Mouse (Mus musculus) forebrain, embryonic 11.5 days (tissue): Measurements from ENCODE around the gene Insig2. TPM values are rescaled to one million over a fixed set of nuclear protein-coding genes. Genes with fewer than 3 reads are reported as not detected.

Source experiments
- ATAC-seq: fragments of 200-750 bp; cut with Nextera tagmentation; replicated peaks from 2 replicates; pipeline ENCODE4 v1.8.0; 2017; ENCODE audit warnings: moderate TSS enrichment; ENCODE audit not compliant: low FRiP score
- DNase-seq: peaks from one replicate; pipeline ENCODE4 v3.0.0-alpha.2; 2017; ENCODE audit warnings: low spot score
- H3K27ac ChIP-seq: fragments of 300-500 bp; sonication (generic); 2 replicates; pipeline ENCODE4 v1.5.1; 2014; ENCODE audit warnings: low read depth, low read length
- H3K27me3 ChIP-seq: fragments of 300-500 bp; sonication (generic); 2 replicates; pipeline ENCODE4 v1.6.1; 2014; ENCODE audit warnings: mild to moderate bottlenecking, low read length, mixed read lengths; ENCODE audit not compliant: control insufficient read depth, insufficient read depth
- H3K36me3 ChIP-seq: fragments of 300-500 bp; sonication (generic); 2 replicates; pipeline ENCODE4 v1.6.1; 2014; ENCODE audit warnings: mild to moderate bottlenecking, low read length, moderate library complexity, mixed read lengths; ENCODE audit not compliant: control insufficient read depth, insufficient read depth
- H3K4me1 ChIP-seq: fragments of 300-500 bp; sonication (generic); replicated peaks from 2 replicates; pipeline ENCODE4 v1.6.1; 2014; ENCODE audit warnings: low read length, mixed read lengths; ENCODE audit not compliant: control insufficient read depth, insufficient read depth
- H3K4me2 ChIP-seq: fragments of 300-500 bp; sonication (generic); 2 replicates; pipeline ENCODE4 v1.6.1; 2014; ENCODE audit warnings: low read depth, mild to moderate bottlenecking, low read length, moderate library complexity, mixed read lengths; ENCODE audit not compliant: severe bottlenecking
- H3K4me3 ChIP-seq: fragments of 300-500 bp; sonication (generic); 2 replicates; pipeline ENCODE4 v1.5.1; 2014; ENCODE audit warnings: low read depth, low read length
- H3K9ac ChIP-seq: fragments of 300-500 bp; sonication (generic); 2 replicates; pipeline ENCODE4 v1.6.1; 2014; ENCODE audit warnings: low read length
- H3K9me3 ChIP-seq: fragments of 300-500 bp; sonication (generic); 2 replicates; pipeline ENCODE4 v1.6.1; 2016; ENCODE audit warnings: low read length, mixed read lengths; ENCODE audit not compliant: control insufficient read depth
- WGBS: fragments of 180-500 bp; shearing (Covaris S2); extraction: QIAGEN DNeasy Blood & Tissue Kit; methylation state at CpG from one replicate; pipeline ENCODE4 v1.1.7; 2014; 5-methylcytosine and 5-hydroxymethylcytosine counted together
- polyA plus RNA-seq: library from polyadenylated mRNA; unstranded; fragments of >200 nt; fragmentation: Nextera tagmentation; extraction: Ambion mirVana; gene quantifications from 2 replicates; pipeline ENCODE4 v1.2.1, GENCODE M21; 2014

Gene Insig2
- polyA plus RNA-seq, 1 experiment from 2014 or later, result 16.7 TPM

- WGBS, result 91% methylated on average over 4 of the region's 4 CpGs
- DNase-seq, result no peak
- no peak overlapping the region for H3K4me2 ChIP-seq
Observed at GRCm38 (mm10) chr1:121277466-121277865, 54.9 kb downstream of the Insig2 start.

GRCm38 (mm10) chr1:121275961-121276506 lies 56.4 kb downstream of the Insig2 start:
- 73% methylated on average over 3 of the region's 3 CpGs for WGBS
- Histone ChIP-seq H3K9ac (no peak overlapping the region), H3K36me3 (no peaks in the 10 kb centered on the region), H3K9me3 (no peaks in the 10 kb centered on the region), H3K4me3 (no peak overlapping the region), H3K27ac (no peak overlapping the region), H3K27me3 (no peaks in the 10 kb centered on the region), H3K4me2 (no peak overlapping the region), H3K4me1 (no peaks in the 10 kb centered on the region)
- ATAC-seq (no peak), DNase-seq (no peak)

More at GRCm38 (mm10) chr1:121277466-121277865, 54.9 kb downstream of the Insig2 start:
- Histone ChIP-seq H3K27me3 (no peaks in the 10 kb centered on the region), H3K27ac (no peak overlapping the region), H3K4me3 (no peak overlapping the region), H3K9me3 (no peaks in the 10 kb centered on the region), H3K36me3 (no peaks in the 10 kb centered on the region), H3K4me1 (no peaks in the 10 kb centered on the region), H3K9ac (no peak overlapping the region)
- no peak for ATAC-seq

GRCm38 (mm10) chr1:121260171-121260741 lies 72.1 kb downstream of the Insig2 start:
- Histone ChIP-seq H3K4me2 (no peak overlapping the region), H3K27me3 (no peaks in the 10 kb centered on the region), H3K9me3 (no peaks in the 10 kb centered on the region), H3K27ac (no peak overlapping the region), H3K36me3 (no peaks in the 10 kb centered on the region), H3K9ac (no peak overlapping the region), H3K4me3 (no peak overlapping the region), H3K4me1 (no peaks in the 10 kb centered on the region)
- DNase-seq (no peak), ATAC-seq (peak; percentile 53)
- 73% methylated on average over 9 of the region's 9 CpGs for WGBS

Other genes with a start within 250 kb of the Insig2 start
- 10.5 and 10.7 TPM in 2 replicates for gene Ccdc93, start 98.5 kb upstream of the Insig2 start, polyA plus RNA-seq
- 0.19 and 0.44 TPM in 2 replicates for gene Htr5b, start 195.9 kb upstream of the Insig2 start, polyA plus RNA-seq
- gene Ddx18, start 235.4 kb upstream of the Insig2 start, polyA plus RNA-seq, result 69.3 and 79.7 TPM in 2 replicates